Mouse (Mus musculus) limb, embryonic 13.5 days (tissue): ENCODE data around the gene Myl3. TPM values are rescaled to one million over a fixed set of nuclear protein-coding genes. Genes with fewer than 3 reads are reported as not detected.

ENCODE experiments used
- ATAC-seq: fragments of 200-750 bp; cut with Nextera tagmentation; 2 replicates; pipeline ENCODE4 v1.8.0; 2017; ENCODE audit warnings: low read depth, moderate number of reproducible peaks, moderate TSS enrichment; ENCODE audit not compliant: low FRiP score
- H3K27ac ChIP-seq: fragments of 300-500 bp; sonication (generic); 2 replicates; pipeline ENCODE4 v1.5.1; 2015; ENCODE audit warnings: inconsistent platforms, mild to moderate bottlenecking, moderate library complexity
- H3K27me3 ChIP-seq: fragments of 300-500 bp; sonication (generic); 2 replicates; pipeline ENCODE4 v1.6.1; 2015; ENCODE audit warnings: mild to moderate bottlenecking, inconsistent platforms
- H3K36me3 ChIP-seq: fragments of 300-500 bp; sonication (generic); 2 replicates; pipeline ENCODE4 v1.6.1; 2015; ENCODE audit warnings: inconsistent platforms, mild to moderate bottlenecking, moderate library complexity
- H3K4me1 ChIP-seq: fragments of 300-500 bp; sonication (generic); 2 replicates; pipeline ENCODE4 v1.6.1; 2015; ENCODE audit warnings: inconsistent platforms
- H3K4me2 ChIP-seq: fragments of 300-500 bp; sonication (generic); replicated peaks from 2 replicates; pipeline ENCODE4 v1.6.1; 2015; ENCODE audit warnings: inconsistent platforms, mild to moderate bottlenecking, moderate library complexity
- H3K4me3 ChIP-seq: fragments of 300-500 bp; sonication (generic); 2 replicates; pipeline ENCODE4 v1.5.1; 2015; ENCODE audit warnings: moderate library complexity, mild to moderate bottlenecking, inconsistent platforms
- H3K9ac ChIP-seq: fragments of 300-500 bp; sonication (generic); 2 replicates; pipeline ENCODE4 v1.6.1; 2015; ENCODE audit warnings: mild to moderate bottlenecking, inconsistent platforms
- H3K9me3 ChIP-seq: fragments of 300-500 bp; sonication (generic); 2 replicates; pipeline ENCODE4 v1.6.1; 2016; ENCODE audit warnings: inconsistent platforms
- WGBS: fragments of 180-500 bp; shearing (Covaris S2); methylation state at CpG from one replicate; pipeline ENCODE4 v1.1.7; 2015; 5-methylcytosine and 5-hydroxymethylcytosine counted together
- polyA plus RNA-seq: library from polyadenylated mRNA; unstranded; fragments of >200 nt; fragmentation: Nextera tagmentation; extraction: Ambion mirVana; gene quantifications from 2 replicates; pipeline ENCODE4 v1.2.1, GENCODE M21; 2015

Gene Myl3
- polyA plus RNA-seq, 1 experiment from 2014 or later = 4.8 TPM

- H3K36me3 ChIP-seq = peaks cover 38% of the 10 kb centered on the region
- H3K4me2 ChIP-seq = no peak overlapping the region
- no peak overlapping the region for H3K9ac ChIP-seq
- H3K9me3 ChIP-seq = no peaks in the 10 kb centered on the region
- WGBS = 94% methylated on average over 4 of the region's 4 CpGs
- ATAC-seq = no peak
- no peak overlapping the region for H3K27ac ChIP-seq
- no peak overlapping the region for H3K4me3 ChIP-seq
- no peaks in the 10 kb centered on the region for H3K27me3 ChIP-seq
- H3K4me1 ChIP-seq = peaks cover 9% of the 10 kb centered on the region
Observed at GRCm38 (mm10) chr9:110712545-110712944, 29.1 kb upstream of the Myl3 start.

- H3K27ac ChIP-seq = no peak overlapping the region
- H3K27me3 ChIP-seq = no peaks in the 10 kb centered on the region
- WGBS = 42% methylated on average over 1 of the region's 1 CpGs
- no peak overlapping the region for H3K4me3 ChIP-seq
- H3K4me1 ChIP-seq = peaks cover 9% of the 10 kb centered on the region
- H3K9ac ChIP-seq = no peak overlapping the region
- peaks cover 38% of the 10 kb centered on the region for H3K36me3 ChIP-seq
- H3K4me2 ChIP-seq = no peak overlapping the region
- H3K9me3 ChIP-seq = no peaks in the 10 kb centered on the region
- ATAC-seq = no peak
Observed at GRCm38 (mm10) chr9:110713389-110713788, 28.3 kb upstream of the Myl3 start.

GRCm38 (mm10) chr9:110715426-110715825, 26.2 kb upstream of the Myl3 start:
- Histone ChIP-seq H3K4me3 (no peak overlapping the region), H3K4me1 (peaks cover 6% of the 10 kb centered on the region), H3K9ac (no peak overlapping the region), H3K27ac (no peak overlapping the region), H3K9me3 (no peaks in the 10 kb centered on the region), H3K27me3 (no peaks in the 10 kb centered on the region), H3K36me3 (peaks cover 38% of the 10 kb centered on the region), H3K4me2 (no peak overlapping the region)
- WGBS = 38% methylated on average over 1 of the region's 1 CpGs
- no peak for ATAC-seq

- H3K27ac ChIP-seq = no peak overlapping the region
Observed at GRCm38 (mm10) chr9:110716775-110717174, 24.9 kb upstream of the Myl3 start.

GRCm38 (mm10) chr9:110718071-110718470, 23.6 kb upstream of the Myl3 start:
- peaks cover 38% of the 10 kb centered on the region for H3K36me3 ChIP-seq
- H3K9me3 ChIP-seq = no peaks in the 10 kb centered on the region
- H3K9ac ChIP-seq = no peak overlapping the region
- H3K4me2 ChIP-seq = no peak overlapping the region
- 82% methylated on average over 6 of the region's 6 CpGs for WGBS
- peaks cover 6% of the 10 kb centered on the region for H3K4me1 ChIP-seq
- no peaks in the 10 kb centered on the region for H3K27me3 ChIP-seq
- H3K4me3 ChIP-seq = no peak overlapping the region
- ATAC-seq = no peak
- H3K27ac ChIP-seq = no peak overlapping the region

More at GRCm38 (mm10) chr9:110716775-110717174, 24.9 kb upstream of the Myl3 start:
- Histone ChIP-seq H3K27me3 (no peaks in the 10 kb centered on the region), H3K9me3 (no peaks in the 10 kb centered on the region), H3K36me3 (peaks cover 39% of the 10 kb centered on the region), H3K4me2 (no peak overlapping the region), H3K4me1 (peaks cover 6% of the 10 kb centered on the region), H3K4me3 (no peak overlapping the region), H3K9ac (peak overlapping the region; percentile 13; the same call in 1 of the 2 replicates)
- WGBS = 28% methylated on average over 4 of the region's 4 CpGs
- peak; percentile 68 for ATAC-seq

DNA sequence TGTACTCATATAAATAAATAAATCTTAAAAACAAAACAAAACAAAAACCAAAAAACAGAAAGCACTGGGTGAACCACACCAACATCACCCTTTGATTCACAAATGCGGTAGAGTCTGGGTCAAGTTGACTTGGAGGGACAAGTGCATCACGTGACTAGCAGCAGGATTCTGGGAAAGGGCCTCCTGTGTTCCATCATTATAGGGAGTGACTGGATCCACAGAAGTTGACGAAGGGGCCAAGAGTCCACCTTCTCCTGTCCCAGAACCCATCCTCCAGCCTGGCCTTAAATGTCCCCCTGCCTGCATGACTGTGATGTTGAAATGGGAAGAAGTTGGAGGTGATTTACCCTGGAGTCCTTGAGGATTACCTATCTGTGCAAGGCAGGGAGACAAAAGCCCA, 22.9 kb upstream of the Myl3 start:
- Histone ChIP-seq H3K27me3 (no peaks in the 10 kb centered on the region), H3K9me3 (no peaks in the 10 kb centered on the region), H3K4me3 (no peak overlapping the region), H3K36me3 (peaks cover 44% of the 10 kb centered on the region), H3K4me1 (peaks cover 6% of the 10 kb centered on the region), H3K4me2 (no peak overlapping the region), H3K27ac (no peak overlapping the region), H3K9ac (no peak overlapping the region)
- 83% methylated on average over 3 of the region's 3 CpGs for WGBS
- ATAC-seq = no peak

- no peaks in the 10 kb centered on the region for H3K9me3 ChIP-seq
- WGBS = 43% methylated on average over 5 of the region's 5 CpGs
- no peak overlapping the region for H3K27ac ChIP-seq
- no peak for ATAC-seq
- peak overlapping the region; percentile 36; the same call in 1 of the 2 replicates for H3K9ac ChIP-seq
- H3K4me2 ChIP-seq = no peak overlapping the region
- H3K4me3 ChIP-seq = no peak overlapping the region
- H3K27me3 ChIP-seq = 0 out of 2 replicates have a peak, but pooled peaks cover under 1% of the 10 kb centered on the region
- peaks cover 11% of the 10 kb centered on the region for H3K4me1 ChIP-seq
- peaks cover 44% of the 10 kb centered on the region for H3K36me3 ChIP-seq
Observed at GRCm38 (mm10) chr9:110719977-110720376, 21.7 kb upstream of the Myl3 start.

DNA sequence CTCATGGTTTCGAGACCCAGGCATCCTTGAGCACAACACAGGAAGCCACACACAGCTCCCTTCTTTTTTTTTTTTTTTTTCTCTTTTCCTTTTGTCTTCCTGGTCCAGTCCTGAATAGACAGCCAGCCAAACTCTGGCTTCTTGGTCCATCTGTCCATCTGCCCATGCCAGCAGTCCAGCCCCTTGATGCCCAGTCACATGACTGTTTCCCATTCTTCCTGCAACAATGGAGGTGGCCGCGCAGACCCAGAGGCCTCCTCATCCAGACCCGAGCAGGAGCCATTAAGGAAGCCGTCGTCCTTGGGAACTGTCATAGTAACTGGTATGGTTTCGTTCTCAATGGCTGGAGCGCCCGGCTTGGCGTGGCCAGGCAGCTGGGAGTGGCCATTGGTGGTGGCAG, 19.6 kb upstream of the Myl3 start:
- peaks cover 12% of the 10 kb centered on the region for H3K27me3 ChIP-seq
- peaks cover 29% of the 10 kb centered on the region for H3K4me1 ChIP-seq
- no peak overlapping the region for H3K9ac ChIP-seq
- H3K27ac ChIP-seq = no peak overlapping the region; the same call in 1 of the 2 replicates
- H3K4me2 ChIP-seq = no peak overlapping the region
- peaks cover 61% of the 10 kb centered on the region for H3K36me3 ChIP-seq
- ATAC-seq = no peak
- H3K4me3 ChIP-seq = no peak overlapping the region
- H3K9me3 ChIP-seq = no peaks in the 10 kb centered on the region
- 91% methylated on average over 10 of the region's 10 CpGs for WGBS

DNA sequence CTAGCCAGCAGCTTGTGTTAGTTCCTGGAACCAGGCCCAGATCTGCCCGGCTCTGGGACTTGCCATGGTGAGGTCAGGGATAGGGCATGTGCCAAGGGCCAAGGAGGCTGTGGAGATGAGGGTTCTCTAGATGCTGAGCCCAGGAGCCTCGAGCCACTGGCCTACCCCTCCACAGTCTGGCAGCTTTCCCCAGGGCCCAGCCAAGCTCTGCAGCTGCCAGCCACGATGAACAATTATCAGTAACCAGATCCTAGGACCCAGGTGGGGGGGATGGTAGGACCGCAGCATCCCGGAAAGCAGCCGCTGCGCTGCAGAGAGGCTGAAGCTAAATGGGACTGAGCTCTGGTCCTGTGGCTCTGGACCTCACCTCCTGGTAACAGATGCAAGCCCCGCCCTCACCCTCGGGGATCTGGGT, 15.9 kb upstream of the Myl3 start:
- H3K9me3 ChIP-seq = no peaks in the 10 kb centered on the region
- H3K4me2 ChIP-seq = 0 out of 2 replicates have a peak overlapping the region, but pooled peaks have one; percentile 4
- WGBS = 10% methylated on average over 9 of the region's 9 CpGs
- ATAC-seq = peak; percentile 33; the same call in 1 of the 2 replicates
- H3K27me3 ChIP-seq = peaks cover 41% of the 10 kb centered on the region
- peaks cover 97% of the 10 kb centered on the region for H3K36me3 ChIP-seq
- H3K27ac ChIP-seq = peak overlapping the region; percentile 22; the same call in 1 of the 2 replicates
- no peak overlapping the region for H3K4me3 ChIP-seq
- peaks cover 45% of the 10 kb centered on the region for H3K4me1 ChIP-seq
- H3K9ac ChIP-seq = peak overlapping the region; percentile 13

GRCm38 (mm10) chr9:110726867-110727266, 14.8 kb upstream of the Myl3 start:
- H3K4me2 ChIP-seq = peak overlapping the region; percentile 36
- no peak for ATAC-seq
- H3K9me3 ChIP-seq = no peaks in the 10 kb centered on the region
- H3K27ac ChIP-seq = no peak overlapping the region
- H3K4me1 ChIP-seq = peaks cover 56% of the 10 kb centered on the region
- peaks cover 95% of the 10 kb centered on the region for H3K36me3 ChIP-seq
- peaks cover 42% of the 10 kb centered on the region for H3K27me3 ChIP-seq
- H3K4me3 ChIP-seq = no peak overlapping the region; the same call in 1 of the 2 replicates
- WGBS = 24% methylated on average over 33 of the region's 33 CpGs
- no peak overlapping the region for H3K9ac ChIP-seq

- Histone ChIP-seq H3K36me3 (peaks cover 66% of the 10 kb centered on the region), H3K4me2 (no peak overlapping the region), H3K27me3 (peaks cover 54% of the 10 kb centered on the region), H3K9me3 (no peaks in the 10 kb centered on the region), H3K27ac (no peak overlapping the region), H3K9ac (no peak overlapping the region), H3K4me3 (no peak overlapping the region), H3K4me1 (peaks cover 83% of the 10 kb centered on the region)
- 20% methylated on average over 8 of the region's 8 CpGs for WGBS
- ATAC-seq = no peak
Observed at GRCm38 (mm10) chr9:110729841-110730240, 11.8 kb upstream of the Myl3 start.

DNA sequence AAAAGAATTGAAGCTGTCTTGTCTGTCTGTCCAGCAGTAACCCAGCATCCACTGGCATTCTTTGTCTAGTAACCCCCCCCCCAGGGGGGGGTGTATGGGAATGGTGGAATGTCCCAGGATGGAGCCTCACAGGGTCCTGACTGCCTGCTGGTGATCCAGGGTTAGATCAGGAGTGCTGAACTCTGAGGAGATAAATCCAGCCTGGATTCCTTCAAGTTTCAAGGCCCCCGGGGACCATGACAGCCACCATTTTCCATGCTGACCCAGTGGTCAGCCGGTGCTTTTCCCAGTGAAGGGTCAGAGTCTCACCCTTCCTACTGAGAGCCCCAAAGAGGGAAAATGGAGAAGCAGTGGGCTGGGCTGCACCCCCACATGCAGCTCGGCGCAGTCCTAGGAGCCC, 9.8 kb upstream of the Myl3 start:
- Histone ChIP-seq H3K27ac (no peak overlapping the region), H3K4me2 (peak overlapping the region; percentile 75), H3K9me3 (no peaks in the 10 kb centered on the region), H3K4me3 (no peak overlapping the region), H3K4me1 (peaks cover 83% of the 10 kb centered on the region), H3K9ac (peak overlapping the region; percentile 2; the same call in 1 of the 2 replicates), H3K27me3 (peaks cover 55% of the 10 kb centered on the region), H3K36me3 (peaks cover 46% of the 10 kb centered on the region)
- WGBS = 61% methylated on average over 4 of the region's 4 CpGs
- no peak for ATAC-seq

DNA sequence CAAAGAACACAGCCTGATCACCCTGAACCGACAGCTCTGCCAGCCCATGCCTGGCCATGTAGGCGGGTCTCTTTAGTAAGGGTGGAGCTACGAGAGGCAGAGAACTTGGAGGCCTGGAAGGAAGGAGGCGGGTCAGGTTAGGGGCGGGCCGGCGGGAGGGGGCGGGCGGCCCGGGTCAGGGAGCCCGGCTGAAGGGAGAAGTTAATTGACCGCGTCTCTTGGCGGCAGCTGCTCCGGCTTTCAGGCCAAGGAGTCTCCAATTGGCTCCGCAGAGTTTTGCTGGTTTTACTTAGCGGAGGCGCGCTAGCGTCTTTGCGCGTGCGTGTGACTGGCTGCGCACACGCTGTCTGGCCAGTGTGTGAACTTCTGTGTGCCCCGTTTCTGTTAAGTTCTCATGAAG, 9.0 kb upstream of the Myl3 start:
- H3K9me3 ChIP-seq = no peaks in the 10 kb centered on the region
- peak overlapping the region; percentile 35 for H3K4me3 ChIP-seq
- peaks cover 48% of the 10 kb centered on the region for H3K27me3 ChIP-seq
- H3K4me2 ChIP-seq = peak overlapping the region; percentile 75
- under 1% methylated on average over 26 of the region's 26 CpGs for whole genome bisulfite sequencing
- H3K4me1 ChIP-seq = peaks cover 83% of the 10 kb centered on the region
- peak overlapping the region; percentile 78 for H3K27ac ChIP-seq
- ATAC-seq = peak; percentile 91
- peaks cover 38% of the 10 kb centered on the region for H3K36me3 ChIP-seq
- peak overlapping the region; percentile 56 for H3K9ac ChIP-seq
